Mouse (Mus musculus): ENCODE data around the gene Upp2. TPM values are rescaled to one million over a fixed set of nuclear protein-coding genes. Genes with fewer than 3 reads are reported as not detected.

Upp2 gene
- polyA plus RNA-seq, 1 experiment from 2014 or later: 9.0 TPM

- ATAC-seq (replicated peaks; ENCODE audit: low FRiP score, low TSS enrichment, low read depth) (no peak), DNase-seq (ENCODE audit: low spot score) (no peak)
- H3K4me2 ChIP-seq (ENCODE audit: low read length): no peak overlapping the region
- peaks cover 15% of the 10 kb centered on the region; the same call in 1 of the 2 replicates for H3K4me1 ChIP-seq (replicated peaks; ENCODE audit: control insufficient read depth, insufficient read depth, low read length)
- no peak overlapping the region for H3K27ac ChIP-seq (ENCODE audit: low read depth)
- H3K36me3 ChIP-seq (ENCODE audit: control insufficient read depth, insufficient read depth, low read length): no peaks in the 10 kb centered on the region
- H3K9ac ChIP-seq (ENCODE audit: low read length): no peak overlapping the region
- WGBS: 36% methylated on average over 4 of the region's 4 CpGs
- H3K4me3 ChIP-seq (ENCODE audit: low read depth, low read length): no peak overlapping the region
- no peaks in the 10 kb centered on the region for H3K9me3 ChIP-seq (ENCODE audit: control insufficient read depth, low read length)
- H3K27me3 ChIP-seq (replicated peaks; ENCODE audit: control insufficient read depth, insufficient read depth, low read length): no peaks in the 10 kb centered on the region
These were observed 5.0 kb upstream of the Upp2 start for GRCm38 (mm10) chr2:58562137-58562536.

DNA sequence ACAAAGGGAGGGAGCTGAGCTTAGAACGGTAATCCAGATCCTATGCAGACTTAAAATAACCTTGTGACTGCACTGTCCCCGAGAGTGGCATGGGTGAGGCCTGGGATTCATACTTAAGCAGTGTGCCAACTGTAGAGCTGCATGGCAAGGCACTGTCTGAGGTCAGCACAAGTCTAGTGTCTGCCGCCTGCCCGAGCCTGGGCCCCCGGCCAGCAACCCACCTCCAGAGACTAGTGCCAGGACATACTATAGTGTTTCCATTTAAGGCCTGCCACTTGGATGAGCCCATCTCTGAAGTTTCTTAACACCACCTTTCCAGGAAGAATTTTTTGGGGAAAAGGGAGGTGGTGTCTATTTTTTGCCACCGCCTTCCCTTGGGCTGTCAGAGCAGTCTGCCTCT is 1.8 kb upstream of the Upp2 start:
- H3K27me3 ChIP-seq (replicated peaks; ENCODE audit: control insufficient read depth, insufficient read depth, low read length): no peaks in the 10 kb centered on the region
- no peak for DNase-seq (ENCODE audit: low spot score)
- 60% methylated on average over 6 of the region's 6 CpGs for WGBS
- no peak overlapping the region for H3K27ac ChIP-seq (ENCODE audit: low read depth)
- no peak for ATAC-seq (replicated peaks; ENCODE audit: low FRiP score, low TSS enrichment, low read depth)
- no peaks in the 10 kb centered on the region for H3K36me3 ChIP-seq (ENCODE audit: control insufficient read depth, insufficient read depth, low read length)
- H3K9ac ChIP-seq (ENCODE audit: low read length): no peak overlapping the region
- H3K4me1 ChIP-seq (replicated peaks; ENCODE audit: control insufficient read depth, insufficient read depth, low read length): peaks cover 31% of the 10 kb centered on the region
- peak overlapping the region; percentile 79 for H3K4me3 ChIP-seq (ENCODE audit: low read depth, low read length)
- H3K9me3 ChIP-seq (ENCODE audit: control insufficient read depth, low read length): no peaks in the 10 kb centered on the region
- H3K4me2 ChIP-seq (ENCODE audit: low read length): peak overlapping the region; percentile 74

DNA sequence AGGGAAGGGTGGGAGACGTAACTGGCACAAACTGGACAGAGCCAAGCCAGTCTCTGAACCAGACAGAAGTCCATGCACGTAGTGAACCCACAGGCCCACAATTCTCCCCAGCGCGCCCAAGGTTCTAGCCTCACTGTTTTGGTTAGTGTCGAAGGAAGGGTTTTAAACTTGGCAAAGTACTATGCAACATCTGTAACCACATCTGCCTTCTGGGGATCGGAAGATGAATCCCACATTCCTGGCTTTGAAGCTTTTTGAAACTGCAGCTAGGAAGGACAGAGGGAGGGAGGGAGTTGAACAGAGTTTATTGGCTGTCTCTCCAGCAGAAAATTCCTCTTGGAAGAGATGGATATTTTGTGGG is 1.1 kb upstream of the Upp2 start:
- no peak; the same call in 1 of the 2 replicates for ATAC-seq (replicated peaks; ENCODE audit: low FRiP score, low TSS enrichment, low read depth)
- H3K27me3 ChIP-seq (replicated peaks; ENCODE audit: control insufficient read depth, insufficient read depth, low read length): no peaks in the 10 kb centered on the region
- H3K4me2 ChIP-seq (ENCODE audit: low read length): peak overlapping the region; percentile 74
- peaks cover 31% of the 10 kb centered on the region for H3K4me1 ChIP-seq (replicated peaks; ENCODE audit: control insufficient read depth, insufficient read depth, low read length)
- DNase-seq (ENCODE audit: low spot score): peak; percentile 74
- no peaks in the 10 kb centered on the region for H3K36me3 ChIP-seq (ENCODE audit: control insufficient read depth, insufficient read depth, low read length)
- no peaks in the 10 kb centered on the region for H3K9me3 ChIP-seq (ENCODE audit: control insufficient read depth, low read length)
- H3K9ac ChIP-seq (ENCODE audit: low read length): peak overlapping the region; percentile 87
- peak overlapping the region; percentile 92 for H3K27ac ChIP-seq (ENCODE audit: low read depth)
- WGBS: 11% methylated on average over 6 of the region's 6 CpGs
- peak overlapping the region; percentile 79 for H3K4me3 ChIP-seq (ENCODE audit: low read depth, low read length)

GRCm38 (mm10) chr2:58566410-58567065 is 560 bp upstream of the Upp2 start:
- WGBS: under 1% methylated on average over 59 of the region's 78 CpGs
- ATAC-seq (replicated peaks; ENCODE audit: low FRiP score, low TSS enrichment, low read depth): peak; percentile 72
- no peaks in the 10 kb centered on the region for H3K9me3 ChIP-seq (ENCODE audit: control insufficient read depth, low read length)
- H3K36me3 ChIP-seq (ENCODE audit: control insufficient read depth, insufficient read depth, low read length): no peaks in the 10 kb centered on the region
- H3K27me3 ChIP-seq (replicated peaks; ENCODE audit: control insufficient read depth, insufficient read depth, low read length): no peaks in the 10 kb centered on the region
- peak overlapping the region; percentile 74 for H3K4me2 ChIP-seq (ENCODE audit: low read length)
- peak overlapping the region; percentile 92 for H3K27ac ChIP-seq (ENCODE audit: low read depth)
- H3K4me3 ChIP-seq (ENCODE audit: low read depth, low read length): peak overlapping the region; percentile 79
- peak; percentile 85 for DNase-seq (ENCODE audit: low spot score)
- H3K9ac ChIP-seq (ENCODE audit: low read length): peak overlapping the region; percentile 87
- peaks cover 31% of the 10 kb centered on the region for H3K4me1 ChIP-seq (replicated peaks; ENCODE audit: control insufficient read depth, insufficient read depth, low read length)

DNA sequence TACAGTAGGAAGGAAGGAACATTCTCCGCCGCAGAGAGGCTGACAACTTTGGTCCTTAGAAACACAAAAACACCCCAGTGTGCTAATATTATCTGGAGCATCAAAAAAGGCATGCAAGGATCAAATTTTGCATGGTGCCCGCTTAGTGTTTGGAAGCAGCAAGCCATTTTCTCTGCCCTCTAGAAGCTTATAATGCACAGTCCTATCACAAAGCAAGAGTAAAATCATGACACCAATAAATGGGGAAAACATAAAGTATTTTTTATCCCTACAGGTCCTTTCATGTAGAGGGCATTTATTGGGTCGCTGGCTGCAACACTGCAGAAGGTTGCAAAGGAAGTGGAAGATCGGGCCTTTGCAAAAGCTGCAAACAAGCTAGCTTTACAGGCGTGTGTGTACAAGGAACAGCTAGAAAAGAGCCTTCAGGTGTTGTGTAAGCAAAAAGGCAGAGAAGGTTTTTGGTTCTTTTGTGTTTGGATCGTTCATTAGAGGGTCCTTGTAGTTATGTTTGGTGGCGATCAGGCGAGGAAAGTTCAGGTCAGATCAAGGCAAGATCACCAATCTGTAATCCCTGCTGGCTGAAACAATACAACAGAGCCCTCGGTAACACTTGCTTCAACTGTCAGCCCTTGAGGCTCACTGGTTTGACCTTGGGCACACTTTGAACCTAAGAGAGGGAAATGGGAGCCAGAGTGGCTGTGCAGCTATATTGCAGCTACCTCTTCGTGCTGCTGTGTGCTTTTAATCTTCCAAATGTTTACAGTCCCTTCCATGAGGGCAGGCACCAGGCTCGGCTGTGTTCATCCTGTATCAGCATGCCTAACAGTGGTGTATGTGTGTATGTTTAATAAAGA is 995 bp downstream of the Upp2 start:
- peak overlapping the region; percentile 68 for H3K4me2 ChIP-seq (ENCODE audit: low read length)
- peak overlapping the region; percentile 87 for H3K9ac ChIP-seq (ENCODE audit: low read length)
- no peak for ATAC-seq (replicated peaks; ENCODE audit: low FRiP score, low TSS enrichment, low read depth)
- no peaks in the 10 kb centered on the region for H3K27me3 ChIP-seq (replicated peaks; ENCODE audit: control insufficient read depth, insufficient read depth, low read length)
- peak overlapping the region; percentile 92 for H3K27ac ChIP-seq (ENCODE audit: low read depth)
- no peaks in the 10 kb centered on the region for H3K36me3 ChIP-seq (ENCODE audit: control insufficient read depth, insufficient read depth, low read length)
- 7% methylated on average over 12 of the region's 12 CpGs for WGBS
- peak overlapping the region; percentile 79 for H3K4me3 ChIP-seq (ENCODE audit: low read depth, low read length)
- H3K4me1 ChIP-seq (replicated peaks; ENCODE audit: control insufficient read depth, insufficient read depth, low read length): peaks cover 19% of the 10 kb centered on the region
- no peak for DNase-seq (ENCODE audit: low spot score)
- no peaks in the 10 kb centered on the region for H3K9me3 ChIP-seq (ENCODE audit: control insufficient read depth, low read length)

DNA sequence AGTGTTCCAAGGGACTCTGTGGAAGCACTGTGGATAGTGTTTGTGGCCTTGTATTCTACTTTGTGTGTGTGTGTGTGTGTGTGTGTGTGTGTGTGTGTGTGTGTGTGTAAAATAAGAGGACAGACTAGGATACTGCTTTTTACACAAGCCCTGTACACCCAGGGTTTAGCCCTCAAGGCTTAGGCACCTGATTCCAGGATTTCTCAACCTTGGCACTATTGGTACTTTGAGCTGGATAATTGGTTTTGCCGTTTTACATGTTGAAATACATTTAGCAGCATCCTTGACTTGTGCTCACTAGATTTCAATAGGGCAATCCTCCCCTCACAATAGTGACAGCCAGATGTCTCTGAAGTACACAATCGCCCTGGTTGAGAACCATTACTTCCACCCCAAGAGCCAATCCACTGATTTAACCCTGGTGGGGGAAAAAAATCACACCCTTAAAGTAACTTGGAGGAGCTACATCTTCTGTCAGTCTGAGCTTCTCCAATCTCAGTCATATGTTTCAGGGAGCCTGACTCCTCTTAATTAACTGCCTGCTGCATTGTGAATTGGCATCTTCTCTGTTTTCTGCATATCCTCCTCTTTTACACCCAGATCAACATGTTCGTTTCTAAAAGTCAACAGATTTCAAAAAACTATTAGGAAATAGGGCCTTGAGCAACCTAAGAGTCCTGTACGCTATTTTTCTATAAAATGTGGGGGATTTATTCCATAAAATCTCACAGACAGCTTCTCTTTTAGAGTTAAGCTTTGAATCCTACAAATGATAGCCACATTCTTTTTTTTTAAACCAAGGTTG is 1.9 kb downstream of the Upp2 start:
- no peak for DNase-seq (ENCODE audit: low spot score)
- no peak overlapping the region for H3K4me3 ChIP-seq (ENCODE audit: low read depth, low read length)
- WGBS: 69% methylated on average over 4 of the region's 4 CpGs
- no peak overlapping the region for H3K27ac ChIP-seq (ENCODE audit: low read depth)
- H3K27me3 ChIP-seq (replicated peaks; ENCODE audit: control insufficient read depth, insufficient read depth, low read length): no peaks in the 10 kb centered on the region
- H3K4me1 ChIP-seq (replicated peaks; ENCODE audit: control insufficient read depth, insufficient read depth, low read length): peaks cover 19% of the 10 kb centered on the region
- ATAC-seq (replicated peaks; ENCODE audit: low FRiP score, low TSS enrichment, low read depth): no peak
- H3K4me2 ChIP-seq (ENCODE audit: low read length): peak overlapping the region; percentile 68
- H3K9ac ChIP-seq (ENCODE audit: low read length): no peak overlapping the region
- H3K9me3 ChIP-seq (ENCODE audit: control insufficient read depth, low read length): no peaks in the 10 kb centered on the region
- no peaks in the 10 kb centered on the region for H3K36me3 ChIP-seq (ENCODE audit: control insufficient read depth, insufficient read depth, low read length)

GRCm38 (mm10) chr2:58574167-58574566 is 7.1 kb downstream of the Upp2 start:
- no peak for ATAC-seq (replicated peaks; ENCODE audit: low FRiP score, low TSS enrichment, low read depth)
- WGBS: 81% methylated on average over 2 of the region's 2 CpGs
- DNase-seq (ENCODE audit: low spot score): no peak
- Histone ChIP-seq H3K4me1 (replicated peaks; ENCODE audit: control insufficient read depth, insufficient read depth, low read length) (peaks cover 2% of the 10 kb centered on the region; the same call in 1 of the 2 replicates), H3K9me3 (ENCODE audit: control insufficient read depth, low read length) (no peaks in the 10 kb centered on the region), H3K4me3 (ENCODE audit: low read depth, low read length) (no peak overlapping the region), H3K36me3 (ENCODE audit: control insufficient read depth, insufficient read depth, low read length) (no peaks in the 10 kb centered on the region), H3K27ac (ENCODE audit: low read depth) (no peak overlapping the region), H3K9ac (ENCODE audit: low read length) (no peak overlapping the region), H3K27me3 (replicated peaks; ENCODE audit: control insufficient read depth, insufficient read depth, low read length) (no peaks in the 10 kb centered on the region), H3K4me2 (ENCODE audit: low read length) (no peak overlapping the region)

DNA sequence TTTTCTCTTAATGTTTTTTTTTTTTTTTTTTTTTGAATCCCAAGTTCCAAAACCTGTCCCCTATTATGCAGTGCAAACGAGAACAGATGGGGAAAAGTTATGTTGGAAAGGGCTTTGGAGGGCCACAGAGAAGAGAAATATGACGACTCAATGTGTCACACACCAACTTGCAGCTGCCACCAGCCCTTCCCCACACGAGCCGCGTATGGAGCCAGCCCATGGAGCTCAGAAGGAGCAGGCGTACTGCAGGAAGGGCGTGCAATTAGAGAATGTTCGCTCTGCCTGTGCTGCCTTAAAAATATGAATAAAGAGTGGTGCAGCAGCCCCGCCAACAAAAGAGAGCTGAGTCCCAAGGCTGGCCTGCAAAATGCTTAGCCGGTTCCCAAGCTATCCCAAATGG is 19.2 kb downstream of the Upp2 start:
- 0 out of 2 replicates have a peak, but pooled peaks cover 9% of the 10 kb centered on the region for H3K4me1 ChIP-seq (replicated peaks; ENCODE audit: control insufficient read depth, insufficient read depth, low read length)
- no peak overlapping the region for H3K27ac ChIP-seq (ENCODE audit: low read depth)
- ATAC-seq (replicated peaks; ENCODE audit: low FRiP score, low TSS enrichment, low read depth) (no peak), DNase-seq (ENCODE audit: low spot score) (no peak)
- 70% methylated on average over 10 of the region's 10 CpGs for WGBS
- no peak overlapping the region for H3K9ac ChIP-seq (ENCODE audit: low read length)
- H3K36me3 ChIP-seq (ENCODE audit: control insufficient read depth, insufficient read depth, low read length): no peaks in the 10 kb centered on the region
- no peak overlapping the region for H3K4me2 ChIP-seq (ENCODE audit: low read length)
- no peak overlapping the region for H3K4me3 ChIP-seq (ENCODE audit: low read depth, low read length)
- no peaks in the 10 kb centered on the region for H3K27me3 ChIP-seq (replicated peaks; ENCODE audit: control insufficient read depth, insufficient read depth, low read length)
- no peaks in the 10 kb centered on the region for H3K9me3 ChIP-seq (ENCODE audit: control insufficient read depth, low read length)
